Mouse (Mus musculus) CH12.LX (cell line): ENCODE measurements around the gene Pycr2. TPM values are rescaled to one million over a fixed set of nuclear protein-coding genes. Genes with fewer than 3 reads are reported as not detected.

ENCODE experiments used
- DNase-seq: peaks from one replicate; pipeline ENCODE4 v3.0.0-alpha.2; 2013; ENCODE audit errors: extremely low read depth
- H3K27ac ChIP-seq: 2 replicates; pipeline ENCODE4 v1.5.1; 2012; ENCODE audit warnings: low read depth, mild to moderate bottlenecking, control low read depth, moderate library complexity; ENCODE audit not compliant: insufficient read depth
- H3K27me3 ChIP-seq: replicated peaks from 2 replicates; pipeline ENCODE3; 2012; ENCODE audit warnings: inconsistent platforms
- H3K36me3 ChIP-seq, 2 experiments: replicated peaks in 1 of 2; 2 replicates each; pipeline versions ENCODE3 to v1.6.1; 2012; ENCODE audit warnings: inconsistent platforms in 1 of 2, low read length in 1 of 2, mild to moderate bottlenecking in 1 of 2, mixed read lengths in 1 of 2, moderate library complexity in 1 of 2; ENCODE audit not compliant: control insufficient read depth in 1 of 2, insufficient read depth in 1 of 2
- H3K4me1 ChIP-seq, 2 experiments: 2 replicates each; pipeline ENCODE4 v1.6.1; 2012; ENCODE audit warnings: inconsistent platforms in 1 of 2, moderate library complexity in 1 of 2; ENCODE audit not compliant: insufficient read depth in 2 of 2, control insufficient read depth in 1 of 2
- H3K4me2 ChIP-seq: 2 replicates; pipeline ENCODE4 v1.6.1; 2012; ENCODE audit warnings: low read depth, mild to moderate bottlenecking, control low read depth; ENCODE audit not compliant: poor library complexity, insufficient read depth, severe bottlenecking
- H3K4me3 ChIP-seq, 3 experiments: fragments of 150-350 bp in 1 of 3; sonication (generic) in 1 of 3; replicated peaks in 1 of 3; 2 replicates each; pipeline versions ENCODE3 to v1.5.1; 2011 to 2012; ENCODE audit warnings: low read depth in 2 of 3, low read length in 2 of 3, mild to moderate bottlenecking in 2 of 3, moderate library complexity in 2 of 3, control low read depth in 1 of 3, improper control_type of control experiment in 1 of 3, inconsistent platforms in 1 of 3, mixed read lengths in 1 of 3; ENCODE audit not compliant: poor library complexity in 1 of 3
- H3K79me2 ChIP-seq: replicated peaks from 2 replicates; pipeline ENCODE4 v1.6.1; 2012; ENCODE audit warnings: mild to moderate bottlenecking, moderate library complexity; ENCODE audit not compliant: control insufficient read depth, poor library complexity, insufficient read depth, severe bottlenecking; ENCODE audit errors: extremely low read depth
- H3K9ac ChIP-seq: 2 replicates; pipeline ENCODE4 v1.6.1; 2012; ENCODE audit warnings: low read depth, mild to moderate bottlenecking, control low read depth, moderate library complexity; ENCODE audit not compliant: insufficient read depth
- H3K9me3 ChIP-seq: replicated peaks from 2 replicates; pipeline ENCODE3; 2012; ENCODE audit warnings: low read length, inconsistent platforms, mixed read lengths
- BHLHE40 ChIP-seq: IDR thresholded peaks from 2 replicates; pipeline ENCODE4 v1.6.1; 2011; ENCODE audit warnings: mild to moderate bottlenecking, low read depth, low read length, improper control_type of control experiment
- CHD2 ChIP-seq: IDR thresholded peaks from 2 replicates; pipeline ENCODE4 v1.6.1; 2011; ENCODE audit warnings: low read length, improper control_type of control experiment
- E2F4 ChIP-seq: IDR thresholded peaks from 2 replicates; pipeline ENCODE4 v1.6.1; 2011; ENCODE audit warnings: low read depth, low read length, improper control_type of control experiment; ENCODE audit not compliant: insufficient replicate concordance
- ELF1 ChIP-seq: IDR thresholded peaks from 2 replicates; pipeline ENCODE4 v1.6.1; 2014; ENCODE audit warnings: low read depth, mild to moderate bottlenecking, inconsistent platforms, low read length, improper control_type of control experiment
- EP300 ChIP-seq: IDR thresholded peaks from 2 replicates; pipeline ENCODE4 v1.6.1; 2011; ENCODE audit warnings: low read length, improper control_type of control experiment
- ETS1 ChIP-seq: conservative IDR thresholded peaks from 2 replicates; pipeline ENCODE4 v1.6.1; 2012; ENCODE audit warnings: low read depth, mild to moderate bottlenecking, inconsistent platforms, low read length, improper control_type of control experiment, moderate library complexity
- GABPA ChIP-seq: IDR thresholded peaks from 2 replicates; pipeline ENCODE4 v1.6.1; 2012; ENCODE audit warnings: low read depth, low read length, improper control_type of control experiment, inconsistent platforms; ENCODE audit not compliant: insufficient replicate concordance
- JUN ChIP-seq: IDR thresholded peaks from 2 replicates; pipeline ENCODE4 v1.6.1; 2011; ENCODE audit warnings: low read depth, mild to moderate bottlenecking, low read length, improper control_type of control experiment, moderate library complexity; ENCODE audit not compliant: insufficient read depth
- JUND ChIP-seq: conservative IDR thresholded peaks from 2 replicates; pipeline ENCODE4 v1.6.1; 2011; ENCODE audit warnings: low read depth, low read length, improper control_type of control experiment
- KAT2A ChIP-seq: IDR thresholded peaks from 2 replicates; pipeline ENCODE4 v1.6.1; 2012; ENCODE audit warnings: low read length, improper control_type of control experiment, inconsistent platforms; ENCODE audit not compliant: insufficient replicate concordance
- MAZ ChIP-seq: IDR thresholded peaks from 2 replicates; pipeline ENCODE4 v1.6.1; 2012; ENCODE audit warnings: low read depth, mild to moderate bottlenecking, inconsistent platforms, low read length, improper control_type of control experiment, moderate library complexity
- MEF2A ChIP-seq: IDR thresholded peaks from 2 replicates; pipeline ENCODE4 v1.6.1; 2014; ENCODE audit warnings: low read depth, mild to moderate bottlenecking, inconsistent platforms, low read length, improper control_type of control experiment, borderline replicate concordance
- MXI1 ChIP-seq: IDR thresholded peaks from 2 replicates; pipeline ENCODE4 v1.6.1; 2011; ENCODE audit warnings: mild to moderate bottlenecking, low read depth, low read length, improper control_type of control experiment
- NELFE ChIP-seq: IDR thresholded peaks from 2 replicates; pipeline ENCODE4 v1.6.1; 2011; ENCODE audit warnings: low read depth, low read length, improper control_type of control experiment
- PAX5 ChIP-seq: IDR thresholded peaks from 2 replicates; pipeline ENCODE4 v1.6.1; 2012; ENCODE audit warnings: low read length, inconsistent platforms, mixed read lengths
- POLR2A ChIP-seq: IDR thresholded peaks from 2 replicates; pipeline ENCODE4 v1.6.1; 2011; ENCODE audit warnings: low read depth, mild to moderate bottlenecking, improper control_type of control experiment, low read length
- RAD21 ChIP-seq: IDR thresholded peaks from 2 replicates; pipeline ENCODE4 v1.6.1; 2011; ENCODE audit warnings: low read depth, mild to moderate bottlenecking, low read length, improper control_type of control experiment, moderate library complexity
- RCOR1 ChIP-seq: conservative IDR thresholded peaks from 2 replicates; pipeline ENCODE4 v1.6.1; 2012; ENCODE audit warnings: low read depth, mild to moderate bottlenecking, inconsistent platforms, low read length, improper control_type of control experiment
- SIN3A ChIP-seq: IDR thresholded peaks from 2 replicates; pipeline ENCODE4 v1.6.1; 2012; ENCODE audit warnings: low read length, improper control_type of control experiment, inconsistent platforms
- SMC3 ChIP-seq: IDR thresholded peaks from 2 replicates; pipeline ENCODE4 v1.6.1; 2011; ENCODE audit warnings: low read depth, low read length, improper control_type of control experiment
- TBP ChIP-seq: conservative IDR thresholded peaks from 2 replicates; pipeline ENCODE4 v1.6.1; 2011; ENCODE audit warnings: low read depth, low read length, improper control_type of control experiment
- TCF12 ChIP-seq: IDR thresholded peaks from 2 replicates; pipeline ENCODE4 v1.6.1; 2014; ENCODE audit warnings: low read depth, mild to moderate bottlenecking, inconsistent platforms, low read length, improper control_type of control experiment
- UBTF ChIP-seq: IDR thresholded peaks from 2 replicates; pipeline ENCODE4 v1.6.1; 2012; ENCODE audit warnings: low read depth, mild to moderate bottlenecking, inconsistent platforms, low read length, improper control_type of control experiment, moderate library complexity
- USF1 ChIP-seq: IDR thresholded peaks from 2 replicates; pipeline ENCODE4 v1.6.1; 2014; ENCODE audit warnings: low read depth, mild to moderate bottlenecking, inconsistent platforms, low read length, improper control_type of control experiment
- USF2 ChIP-seq: conservative IDR thresholded peaks from 2 replicates; pipeline ENCODE4 v1.6.1; 2011; ENCODE audit warnings: low read depth, low read length, improper control_type of control experiment
- ZC3H11A ChIP-seq: IDR thresholded peaks from 2 replicates; pipeline ENCODE4 v1.6.1; 2012; ENCODE audit warnings: low read depth, mild to moderate bottlenecking, inconsistent platforms, low read length, improper control_type of control experiment
- ZMIZ1 ChIP-seq: IDR thresholded peaks from 2 replicates; pipeline ENCODE4 v1.6.1; 2012; ENCODE audit warnings: low read depth, mild to moderate bottlenecking, inconsistent platforms, low read length, improper control_type of control experiment
- dilution Hi-C: fragments of 300-500 bp; cut with MboI; formaldehyde crosslinking; loops from 2 replicates; pipeline ENCODE4 v1.14.3; 2020; ENCODE audit warnings: low sequenced_read_pairs; ENCODE audit not compliant: extremely low pct_unique_long_range_greater_than_20kb, extremely low pct_ligation_motif_present
- in situ Hi-C: fragments of 300-500 bp; cut with MboI; formaldehyde crosslinking; loops from 3 replicates; pipeline ENCODE4 v1.14.3; 2019; ENCODE audit warnings: low sequenced_read_pairs, low pct_ligation_motif_present, low pct_unique_long_range_greater_than_20kb, mixed read lengths
- polyA plus RNA-seq: library from polyadenylated mRNA; unstranded; fragments of >175 nt; gene quantifications from 2 replicates; pipeline ENCODE4 v1.2.1, GENCODE M21; 2012; ENCODE audit warnings: low read depth; ENCODE audit not compliant: insufficient read length
- total RNA-seq, 2 experiments: library from RNA; depleted of rRNA; stranded (reverse); fragments of 300-350 nt in 1 of 2; fragments of >200 nt in 1 of 2; gene quantifications; 2 replicates each; pipeline ENCODE4 v1.2.3; 2012 to 2014

Pycr2 gene
- total and polyA plus RNA-seq, 3 experiments = 73.0 to 131 (median 119) TPM

DNA sequence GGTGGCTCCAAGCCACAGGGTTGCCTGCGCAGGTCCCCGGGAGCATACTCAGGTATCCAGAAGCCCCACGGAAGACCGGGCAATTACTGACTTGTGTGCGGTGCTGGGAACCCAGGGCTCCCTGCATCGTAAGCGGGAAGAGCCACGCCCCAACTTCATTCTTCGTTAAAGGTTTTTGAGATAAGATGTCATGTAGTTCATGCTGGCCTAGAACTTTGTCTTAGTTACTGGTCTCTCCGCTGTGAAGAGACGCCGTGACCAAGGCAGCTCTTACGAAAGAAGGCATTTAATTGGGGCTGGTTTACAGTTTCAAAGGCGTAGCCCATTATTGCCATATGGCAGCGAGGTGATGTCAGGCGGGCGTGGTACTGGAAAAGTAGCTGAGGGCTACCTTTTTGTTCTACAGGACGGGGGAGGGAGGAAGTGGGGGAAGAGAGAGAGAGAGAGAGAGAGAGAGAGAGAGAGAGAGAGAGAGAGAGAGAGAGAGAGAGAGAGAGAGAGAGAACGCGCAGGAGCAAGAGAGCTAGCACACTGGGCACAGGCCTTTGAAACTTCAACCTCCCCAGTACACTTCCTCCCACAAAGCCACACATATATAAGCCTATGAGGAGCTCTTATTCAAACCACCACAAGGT, 7.7 kb downstream of the Pycr2 start:
- H3K9ac ChIP-seq = no peak overlapping the region
- no peaks in the 10 kb centered on the region for H3K27me3 ChIP-seq
- in situ Hi-C loops (no loop called here), dilution Hi-C loops (no loop called here)
- peaks cover 21 to 32% of the 10 kb centered on the region in 2 experiments for H3K36me3 ChIP-seq
- no peak for DNase-seq
- peaks cover 0 to 20% of the 10 kb centered on the region in 2 experiments; a peak in 2 of 4 replicates for H3K4me1 ChIP-seq
- H3K79me2 ChIP-seq = no peaks in the 10 kb centered on the region
- H3K27ac ChIP-seq = no peak overlapping the region
- TF ChIP-seq TCF12 = no peak
- TF ChIP-seq E2F4 = no peak
- TF ChIP-seq PAX5 = no peak
- TF ChIP-seq SMC3 = no peak
- TF ChIP-seq JUND = no peak
- TF ChIP-seq POLR2A = no peak
- TF ChIP-seq JUN = no peak
- no peak for TF ChIP-seq ZC3H11A
- TF ChIP-seq UBTF = no peak
- no peak for TF ChIP-seq EP300
- no peak for TF ChIP-seq ZMIZ1
- TF ChIP-seq MXI1 = no peak
- no peak for TF ChIP-seq NELFE
- no peak for TF ChIP-seq KAT2A
- H3K9me3 ChIP-seq = no peaks in the 10 kb centered on the region
- H3K4me2 ChIP-seq = no peak overlapping the region
- no peak overlapping the region for H3K4me3 ChIP-seq

DNA sequence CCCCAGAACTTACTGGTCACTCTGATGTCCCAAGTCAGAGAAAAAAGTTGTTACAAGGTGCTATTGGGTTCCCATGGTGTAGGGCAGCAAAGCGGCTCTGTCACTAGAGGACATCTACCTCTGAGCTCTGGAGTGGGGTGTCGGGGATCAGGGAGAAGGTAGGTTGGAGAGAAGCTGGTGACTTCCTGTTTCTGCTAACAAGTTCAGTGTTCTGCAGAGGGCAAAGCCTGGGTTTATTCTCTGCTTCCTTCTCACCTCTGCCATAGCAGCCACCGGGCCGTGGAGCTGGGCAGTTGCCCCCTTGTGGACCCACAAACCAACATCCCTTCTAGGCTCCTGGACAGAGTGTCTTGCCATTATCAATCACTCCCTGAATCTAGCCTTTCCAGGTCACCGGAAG, 8.7 kb downstream of the Pycr2 start:
- H3K4me2 ChIP-seq = no peak overlapping the region
- no peaks in the 10 kb centered on the region for H3K9me3 ChIP-seq
- H3K4me3 ChIP-seq = no peak overlapping the region
- DNase-seq = no peak
- H3K27ac ChIP-seq = no peak overlapping the region
- peaks cover 12 to 22% of the 10 kb centered on the region in 2 experiments for H3K36me3 ChIP-seq
- peaks cover 0 to 12% of the 10 kb centered on the region in 2 experiments; a peak in 2 of 4 replicates for H3K4me1 ChIP-seq
- H3K27me3 ChIP-seq = no peaks in the 10 kb centered on the region
- H3K9ac ChIP-seq = no peak overlapping the region
- no peaks in the 10 kb centered on the region for H3K79me2 ChIP-seq
- dilution Hi-C loops (no loop called here), in situ Hi-C loops (no loop called here)
- TF ChIP-seq USF1 = no peak
- TF ChIP-seq ELF1 = no peak
- TF ChIP-seq CHD2 = no peak
- TF ChIP-seq KAT2A = no peak
- TF ChIP-seq NELFE = no peak
- no peak for TF ChIP-seq PAX5
- no peak for TF ChIP-seq TBP
- TF ChIP-seq EP300 = no peak
- no peak for TF ChIP-seq MEF2A
- no peak for TF ChIP-seq TCF12
- TF ChIP-seq USF2 = no peak
- TF ChIP-seq RCOR1 = no peak
- TF ChIP-seq ETS1 = no peak
- no peak for TF ChIP-seq RAD21
- TF ChIP-seq GABPA = no peak
- TF ChIP-seq SIN3A = no peak
- no peak for TF ChIP-seq ZC3H11A
- no peak for TF ChIP-seq BHLHE40
- no peak for TF ChIP-seq MAZ
- TF ChIP-seq, all 38 proteins: peak for 0
